Mouse (Mus musculus) liver, postnatal 0 days (tissue): ENCODE measurements at regions not wholly inside any gene's neighbourhood (a gene's known extent, or its start where the extent isn't known, plus 50 kb on each side); places are given as distances from the start of the nearest gene placed in this dataset.

Source experiments
- CTCF ChIP-seq: sonication (generic); IDR thresholded peaks from 2 replicates; pipeline ENCODE4 v1.5.1; 2016; ENCODE audit warnings: antibody characterized with exemption, low read depth
- EP300 ChIP-seq: IDR thresholded peaks from 2 replicates; pipeline ENCODE4 v1.6.1; 2016; ENCODE audit warnings: antibody characterized with exemption, low read depth, mild to moderate bottlenecking

DNA sequence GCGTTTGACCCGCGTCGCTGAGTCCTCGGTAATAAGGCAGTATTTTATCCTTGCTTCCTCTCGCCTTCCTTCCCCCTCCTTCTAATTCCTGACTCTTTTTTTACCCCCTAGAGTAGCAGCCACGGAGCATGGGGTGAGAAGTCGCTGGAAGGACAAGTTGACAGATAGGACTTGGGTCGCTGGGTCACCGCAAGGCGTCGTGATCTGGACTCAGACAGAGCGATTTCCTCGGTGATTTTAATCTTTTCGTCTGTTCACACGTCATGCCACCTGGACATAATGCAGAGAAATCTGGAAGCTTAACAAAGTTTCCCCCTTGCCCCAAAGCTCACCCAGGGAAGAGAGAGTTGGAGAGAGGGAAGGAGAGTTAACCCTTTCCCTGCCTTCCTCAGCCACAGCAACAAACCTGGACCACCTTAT is 292.6 kb downstream of the Nuf2 start:
- TF ChIP-seq EP300 (no peak), CTCF (no peak)
